Mouse (Mus musculus): ENCODE measurements at regions not wholly inside any gene's neighbourhood (a gene's known extent, or its start where the extent isn't known, plus 50 kb on each side); places are given as distances from the start of the nearest gene placed in this dataset.

- no peaks in the 10 kb centered on the region for H3K9me3 ChIP-seq (ENCODE audit: control insufficient read depth, low read length)
- no peak overlapping the region for H3K4me2 ChIP-seq (ENCODE audit: low read depth, low read length)
- H3K4me1 ChIP-seq (replicated peaks; ENCODE audit: control insufficient read depth, insufficient read depth, low read length), result no peaks in the 10 kb centered on the region
- H3K36me3 ChIP-seq (ENCODE audit: control insufficient read depth, insufficient read depth, low read length), result no peaks in the 10 kb centered on the region
- no peaks in the 10 kb centered on the region for H3K27me3 ChIP-seq (ENCODE audit: control insufficient read depth, insufficient read depth, low read depth, low read length)
- WGBS, result 44% methylated on average over 1 of the region's 1 CpGs
- H3K4me3 ChIP-seq (ENCODE audit: low read length), result no peak overlapping the region
- no peak overlapping the region for H3K27ac ChIP-seq (ENCODE audit: low read length)
- no peak overlapping the region for H3K9ac ChIP-seq (ENCODE audit: low read length)
- ATAC-seq (ENCODE audit: low read depth), result no peak
Observed at GRCm38 (mm10) chr1:64423256-64423655, 109.2 kb upstream of the Creb1 start.

GRCm38 (mm10) chr1:64418567-64418966 lies 113.9 kb upstream of the Creb1 start:
- Histone ChIP-seq H3K9ac (ENCODE audit: low read length) (no peak overlapping the region), H3K27me3 (ENCODE audit: control insufficient read depth, insufficient read depth, low read depth, low read length) (no peaks in the 10 kb centered on the region), H3K4me2 (ENCODE audit: low read depth, low read length) (no peak overlapping the region), H3K36me3 (ENCODE audit: control insufficient read depth, insufficient read depth, low read length) (no peaks in the 10 kb centered on the region), H3K9me3 (ENCODE audit: control insufficient read depth, low read length) (no peaks in the 10 kb centered on the region), H3K4me1 (replicated peaks; ENCODE audit: control insufficient read depth, insufficient read depth, low read length) (no peaks in the 10 kb centered on the region), H3K27ac (ENCODE audit: low read length) (no peak overlapping the region), H3K4me3 (ENCODE audit: low read length) (no peak overlapping the region)
- ATAC-seq (ENCODE audit: low read depth), result no peak

DNA sequence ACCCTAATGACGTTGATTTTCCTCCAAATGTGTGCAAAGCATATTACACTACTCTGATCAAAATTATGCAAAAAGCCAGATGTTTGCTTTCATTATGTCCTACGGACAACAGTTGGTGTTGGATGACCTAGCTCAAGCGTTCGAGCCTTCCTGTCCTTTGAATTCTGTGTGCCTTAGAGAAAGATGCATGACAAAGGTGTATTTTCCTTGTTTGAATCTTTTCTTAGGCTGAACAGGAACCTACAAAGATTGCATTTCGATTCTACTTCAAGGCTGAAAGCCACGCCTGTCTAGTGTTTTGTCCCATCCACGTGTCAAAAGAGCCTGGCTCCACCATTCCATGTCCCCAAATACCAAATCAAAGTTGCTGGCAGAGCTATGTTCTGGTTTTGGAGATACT lies 116.5 kb upstream of the Creb1 start:
- H3K4me2 ChIP-seq (ENCODE audit: low read depth, low read length), result no peak overlapping the region
- WGBS, result 74% methylated on average over 7 of the region's 7 CpGs
- H3K9me3 ChIP-seq (ENCODE audit: control insufficient read depth, low read length), result no peaks in the 10 kb centered on the region
- no peaks in the 10 kb centered on the region for H3K27me3 ChIP-seq (ENCODE audit: control insufficient read depth, insufficient read depth, low read depth, low read length)
- no peak overlapping the region for H3K27ac ChIP-seq (ENCODE audit: low read length)
- no peak overlapping the region for H3K9ac ChIP-seq (ENCODE audit: low read length)
- H3K36me3 ChIP-seq (ENCODE audit: control insufficient read depth, insufficient read depth, low read length), result no peaks in the 10 kb centered on the region
- H3K4me1 ChIP-seq (replicated peaks; ENCODE audit: control insufficient read depth, insufficient read depth, low read length), result no peaks in the 10 kb centered on the region
- ATAC-seq (ENCODE audit: low read depth), result no peak
- H3K4me3 ChIP-seq (ENCODE audit: low read length), result no peak overlapping the region

GRCm38 (mm10) chr1:64413181-64413560 lies 119.3 kb upstream of the Creb1 start:
- no peak overlapping the region for H3K27ac ChIP-seq (ENCODE audit: low read length)
- H3K4me1 ChIP-seq (replicated peaks; ENCODE audit: control insufficient read depth, insufficient read depth, low read length), result no peaks in the 10 kb centered on the region
- H3K9ac ChIP-seq (ENCODE audit: low read length), result no peak overlapping the region
- 69% methylated on average over 4 of the region's 4 CpGs for WGBS
- H3K27me3 ChIP-seq (ENCODE audit: control insufficient read depth, insufficient read depth, low read depth, low read length), result no peaks in the 10 kb centered on the region
- H3K4me3 ChIP-seq (ENCODE audit: low read length), result no peak overlapping the region
- no peak for ATAC-seq (ENCODE audit: low read depth)
- no peak overlapping the region for H3K4me2 ChIP-seq (ENCODE audit: low read depth, low read length)
- no peaks in the 10 kb centered on the region for H3K36me3 ChIP-seq (ENCODE audit: control insufficient read depth, insufficient read depth, low read length)
- no peaks in the 10 kb centered on the region for H3K9me3 ChIP-seq (ENCODE audit: control insufficient read depth, low read length)

- H3K9ac ChIP-seq (ENCODE audit: low read length), result no peak overlapping the region
- H3K4me3 ChIP-seq (ENCODE audit: low read length), result no peak overlapping the region
- H3K4me2 ChIP-seq (ENCODE audit: low read depth, low read length), result no peak overlapping the region
- no peaks in the 10 kb centered on the region for H3K9me3 ChIP-seq (ENCODE audit: control insufficient read depth, low read length)
- 52% methylated on average over 10 of the region's 10 CpGs for WGBS
- H3K27me3 ChIP-seq (ENCODE audit: control insufficient read depth, insufficient read depth, low read depth, low read length), result no peaks in the 10 kb centered on the region
- H3K4me1 ChIP-seq (replicated peaks; ENCODE audit: control insufficient read depth, insufficient read depth, low read length), result no peaks in the 10 kb centered on the region
- H3K36me3 ChIP-seq (ENCODE audit: control insufficient read depth, insufficient read depth, low read length), result no peaks in the 10 kb centered on the region
- no peak for ATAC-seq (ENCODE audit: low read depth)
- H3K27ac ChIP-seq (ENCODE audit: low read length), result no peak overlapping the region
Observed at GRCm38 (mm10) chr1:64412481-64413180, 119.8 kb upstream of the Creb1 start.

DNA sequence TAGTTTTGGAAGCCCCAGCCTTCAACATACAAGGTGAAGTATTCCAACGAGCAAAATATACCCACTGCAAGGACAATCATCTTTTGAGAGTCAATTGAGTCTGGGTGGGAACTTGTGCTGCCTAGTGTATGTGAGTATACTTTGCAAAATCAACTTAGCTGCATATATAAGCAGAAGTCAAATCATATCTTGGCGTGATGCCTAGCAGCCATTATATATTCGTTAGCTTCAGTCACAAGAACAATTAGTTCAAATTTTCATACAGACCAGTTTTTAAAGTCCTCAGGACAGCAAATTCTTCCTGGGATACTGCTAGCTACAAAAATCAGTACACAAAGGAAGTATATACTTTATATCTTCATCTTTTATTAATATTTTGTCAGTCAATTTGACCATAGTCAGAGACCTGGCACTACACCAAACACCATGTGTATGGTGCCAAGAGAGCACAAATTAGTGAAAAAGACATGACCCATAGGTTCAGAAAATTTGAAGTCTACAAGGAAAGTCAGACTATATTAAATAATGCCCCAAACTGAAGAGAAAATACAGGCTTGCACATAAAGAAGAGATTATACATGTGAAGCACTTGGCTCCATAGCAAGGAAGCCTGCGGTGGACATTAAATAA lies 120.5 kb upstream of the Creb1 start:
- Histone ChIP-seq H3K9ac (ENCODE audit: low read length) (no peak overlapping the region), H3K4me2 (ENCODE audit: low read depth, low read length) (no peak overlapping the region), H3K27ac (ENCODE audit: low read length) (no peak overlapping the region), H3K36me3 (ENCODE audit: control insufficient read depth, insufficient read depth, low read length) (no peaks in the 10 kb centered on the region), H3K27me3 (ENCODE audit: control insufficient read depth, insufficient read depth, low read depth, low read length) (no peaks in the 10 kb centered on the region), H3K4me1 (replicated peaks; ENCODE audit: control insufficient read depth, insufficient read depth, low read length) (no peaks in the 10 kb centered on the region), H3K4me3 (ENCODE audit: low read length) (no peak overlapping the region), H3K9me3 (ENCODE audit: control insufficient read depth, low read length) (no peaks in the 10 kb centered on the region)
- 67% methylated on average over 4 of the region's 4 CpGs for WGBS
- no peak for ATAC-seq (ENCODE audit: low read depth)

DNA sequence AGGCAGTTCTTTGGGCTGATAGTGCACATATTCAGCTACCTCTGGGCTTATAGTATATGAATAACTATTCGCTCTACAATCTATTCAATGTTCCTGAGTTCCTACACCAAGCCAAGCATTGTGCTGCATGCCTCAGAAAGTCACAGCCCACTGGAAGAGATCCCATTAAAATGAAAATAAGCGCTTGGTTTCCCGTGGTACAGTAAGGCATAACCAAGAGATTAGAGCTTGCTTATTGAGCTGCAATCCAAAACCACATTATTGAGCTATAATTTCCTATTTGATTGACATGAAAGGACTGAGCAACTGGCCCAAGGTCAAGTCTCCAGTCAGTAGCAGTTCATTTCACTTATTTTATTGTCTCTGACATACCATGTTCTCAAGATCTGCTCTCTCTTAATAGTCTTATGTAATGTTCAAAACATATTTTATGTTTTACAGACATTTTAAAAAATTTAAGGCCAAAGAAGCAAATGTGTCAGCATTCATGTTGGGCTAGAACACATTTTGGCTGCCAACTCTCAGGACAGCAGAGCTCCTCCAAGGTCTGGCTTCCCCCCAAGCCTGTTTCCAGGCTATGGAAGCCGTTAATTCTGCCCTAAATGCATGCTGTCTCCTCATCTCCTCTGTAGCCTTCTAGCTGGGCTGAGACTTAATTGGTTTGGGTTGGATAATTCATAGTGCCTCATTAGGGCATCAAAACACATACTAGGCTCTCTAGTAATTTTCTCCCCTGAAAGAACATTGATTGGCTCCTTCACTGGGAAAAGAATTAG lies 123.5 kb upstream of the Creb1 start:
- Histone ChIP-seq H3K36me3 (ENCODE audit: control insufficient read depth, insufficient read depth, low read length) (no peaks in the 10 kb centered on the region), H3K4me3 (ENCODE audit: low read length) (no peak overlapping the region), H3K9ac (ENCODE audit: low read length) (no peak overlapping the region), H3K9me3 (ENCODE audit: control insufficient read depth, low read length) (no peaks in the 10 kb centered on the region), H3K27me3 (ENCODE audit: control insufficient read depth, insufficient read depth, low read depth, low read length) (no peaks in the 10 kb centered on the region), H3K4me2 (ENCODE audit: low read depth, low read length) (no peak overlapping the region), H3K27ac (ENCODE audit: low read length) (no peak overlapping the region), H3K4me1 (replicated peaks; ENCODE audit: control insufficient read depth, insufficient read depth, low read length) (no peaks in the 10 kb centered on the region)
- WGBS, result 61% methylated on average over 4 of the region's 4 CpGs
- ATAC-seq (ENCODE audit: low read depth), result 0 out of 2 replicates have a peak, but pooled peaks have one; percentile 28

- no peaks in the 10 kb centered on the region for H3K27me3 ChIP-seq (ENCODE audit: control insufficient read depth, insufficient read depth, low read depth, low read length)
- 73% methylated on average over 8 of the region's 8 CpGs for WGBS
- no peaks in the 10 kb centered on the region for H3K36me3 ChIP-seq (ENCODE audit: control insufficient read depth, insufficient read depth, low read length)
- no peaks in the 10 kb centered on the region for H3K4me1 ChIP-seq (replicated peaks; ENCODE audit: control insufficient read depth, insufficient read depth, low read length)
- ATAC-seq (ENCODE audit: low read depth), result no peak
- no peak overlapping the region for H3K4me2 ChIP-seq (ENCODE audit: low read depth, low read length)
- H3K4me3 ChIP-seq (ENCODE audit: low read length), result no peak overlapping the region
- no peak overlapping the region for H3K27ac ChIP-seq (ENCODE audit: low read length)
- H3K9ac ChIP-seq (ENCODE audit: low read length), result no peak overlapping the region
- no peaks in the 10 kb centered on the region for H3K9me3 ChIP-seq (ENCODE audit: control insufficient read depth, low read length)
Observed at GRCm38 (mm10) chr1:64391525-64391924, 140.9 kb upstream of the Creb1 start.

- Histone ChIP-seq H3K9me3 (ENCODE audit: control insufficient read depth, low read length) (no peaks in the 10 kb centered on the region), H3K4me3 (ENCODE audit: low read length) (no peak overlapping the region), H3K27ac (ENCODE audit: low read length) (no peak overlapping the region), H3K4me2 (ENCODE audit: low read depth, low read length) (no peak overlapping the region), H3K27me3 (ENCODE audit: control insufficient read depth, insufficient read depth, low read depth, low read length) (no peaks in the 10 kb centered on the region), H3K9ac (ENCODE audit: low read length) (no peak overlapping the region), H3K4me1 (replicated peaks; ENCODE audit: control insufficient read depth, insufficient read depth, low read length) (no peaks in the 10 kb centered on the region), H3K36me3 (ENCODE audit: control insufficient read depth, insufficient read depth, low read length) (no peaks in the 10 kb centered on the region)
- ATAC-seq (ENCODE audit: low read depth), result no peak
- 15% methylated on average over 6 of the region's 6 CpGs for WGBS
Observed at GRCm38 (mm10) chr1:64381264-64381663, 151.2 kb upstream of the Creb1 start.

All from lung, embryonic 16.5 days (tissue).